Mouse (Mus musculus): ENCODE measurements around the gene Cmss1. TPM values are rescaled to one million over a fixed set of nuclear protein-coding genes. Genes with fewer than 3 reads are reported as not detected.

Cmss1 gene
- polyA plus RNA-seq (2015; fragmentation: Nextera tagmentation; extraction: Ambion mirVana): 36.8 and 38.3 TPM in 2 replicates

GRCm38 (mm10) chr16:57606444-57607227 is at the start of gene Cmss1:
Cmss1 (minus strand) TSS chr16:57606864.
- WGBS: under 1% methylated on average over 64 of the region's 64 CpGs
- peak; percentile 94 for ATAC-seq
- Histone ChIP-seq H3K4me1 (replicated peaks) (peaks cover 9% of the 10 kb centered on the region), H3K4me3 (replicated peaks) (peak within 1 kb of the TSS; percentile 91), H3K36me3 (no peaks in the 10 kb centered on the region), H3K27ac (no peak within 1 kb of the TSS), H3K27me3 (no peaks in the 10 kb centered on the region), H3K4me2 (replicated peaks) (peak within 1 kb of the TSS; percentile 85), H3K9me3 (no peaks in the 10 kb centered on the region), H3K9ac (replicated peaks) (peak within 1 kb of the TSS; percentile 74)

GRCm38 (mm10) chr16:57649888-57650287 is 43.2 kb upstream of the Cmss1 start:
- no peak for ATAC-seq
- Histone ChIP-seq H3K4me1 (replicated peaks) (no peaks in the 10 kb centered on the region), H3K4me2 (replicated peaks) (no peak overlapping the region), H3K27ac (no peak overlapping the region), H3K9me3 (no peaks in the 10 kb centered on the region), H3K4me3 (replicated peaks) (no peak overlapping the region), H3K27me3 (no peaks in the 10 kb centered on the region), H3K36me3 (no peaks in the 10 kb centered on the region), H3K9ac (replicated peaks) (no peak overlapping the region)
- 85% methylated on average over 2 of the region's 2 CpGs for WGBS

- WGBS: 83% methylated on average over 10 of the region's 10 CpGs
- no peak overlapping the region for H3K9ac ChIP-seq (replicated peaks)
- no peaks in the 10 kb centered on the region for H3K9me3 ChIP-seq
- no peaks in the 10 kb centered on the region for H3K4me1 ChIP-seq (replicated peaks)
- H3K36me3 ChIP-seq: no peaks in the 10 kb centered on the region
- no peaks in the 10 kb centered on the region for H3K27me3 ChIP-seq
- ATAC-seq: no peak
- no peak overlapping the region for H3K4me2 ChIP-seq (replicated peaks)
- no peak overlapping the region for H3K27ac ChIP-seq
- H3K4me3 ChIP-seq (replicated peaks): no peak overlapping the region
These were observed 34.8 kb upstream of the Cmss1 start for GRCm38 (mm10) chr16:57641346-57641885.

GRCm38 (mm10) chr16:57634766-57635165 is 28.1 kb upstream of the Cmss1 start:
- no peaks in the 10 kb centered on the region for H3K27me3 ChIP-seq
- H3K27ac ChIP-seq: no peak overlapping the region
- no peaks in the 10 kb centered on the region for H3K9me3 ChIP-seq
- H3K4me3 ChIP-seq (replicated peaks): no peak overlapping the region
- H3K4me1 ChIP-seq (replicated peaks): no peaks in the 10 kb centered on the region
- no peak for ATAC-seq
- H3K4me2 ChIP-seq (replicated peaks): no peak overlapping the region
- H3K36me3 ChIP-seq: no peaks in the 10 kb centered on the region
- no peak overlapping the region for H3K9ac ChIP-seq (replicated peaks)
- 78% methylated on average over 5 of the region's 5 CpGs for WGBS

- WGBS: 10% methylated on average over 6 of the region's 6 CpGs
- H3K27ac ChIP-seq: no peak overlapping the region
These were observed 27.5 kb upstream of the Cmss1 start for GRCm38 (mm10) chr16:57634191-57634590.

GRCm38 (mm10) chr16:57611768-57612167 is 5.1 kb upstream of the Cmss1 start:
- H3K4me2 ChIP-seq (replicated peaks): no peak overlapping the region
- 9% methylated on average over 1 of the region's 1 CpGs for WGBS
- peaks cover 4% of the 10 kb centered on the region for H3K4me1 ChIP-seq (replicated peaks)
- H3K27ac ChIP-seq: no peak overlapping the region
- no peak overlapping the region for H3K9ac ChIP-seq (replicated peaks)
- ATAC-seq: no peak
- H3K9me3 ChIP-seq: no peaks in the 10 kb centered on the region
- no peak overlapping the region for H3K4me3 ChIP-seq (replicated peaks)
- H3K36me3 ChIP-seq: no peaks in the 10 kb centered on the region
- no peaks in the 10 kb centered on the region for H3K27me3 ChIP-seq

More at GRCm38 (mm10) chr16:57634191-57634590, 27.5 kb upstream of the Cmss1 start:
- Histone ChIP-seq H3K9me3 (no peaks in the 10 kb centered on the region), H3K9ac (replicated peaks) (no peak overlapping the region), H3K4me3 (replicated peaks) (no peak overlapping the region), H3K36me3 (no peaks in the 10 kb centered on the region), H3K4me2 (replicated peaks) (no peak overlapping the region), H3K27me3 (no peaks in the 10 kb centered on the region), H3K4me1 (replicated peaks) (no peaks in the 10 kb centered on the region)
- peak; percentile 89 for ATAC-seq

GRCm38 (mm10) chr16:57601031-57601430 is 5.6 kb downstream of the Cmss1 start:
- H3K4me1 ChIP-seq (replicated peaks): peaks cover 1% of the 10 kb centered on the region; the same call in 1 of the 2 replicates
- H3K9me3 ChIP-seq: no peaks in the 10 kb centered on the region
- H3K4me3 ChIP-seq (replicated peaks): no peak overlapping the region
- no peak overlapping the region for H3K27ac ChIP-seq
- H3K27me3 ChIP-seq: no peaks in the 10 kb centered on the region
- H3K9ac ChIP-seq (replicated peaks): no peak overlapping the region
- ATAC-seq: no peak
- H3K4me2 ChIP-seq (replicated peaks): no peak overlapping the region
- H3K36me3 ChIP-seq: no peaks in the 10 kb centered on the region

- H3K27ac ChIP-seq: no peak overlapping the region
- ATAC-seq: no peak
- no peak overlapping the region for H3K4me2 ChIP-seq (replicated peaks)
- H3K36me3 ChIP-seq: no peaks in the 10 kb centered on the region
- 91% methylated on average over 4 of the region's 4 CpGs for WGBS
- H3K4me3 ChIP-seq (replicated peaks): no peak overlapping the region
- no peak overlapping the region for H3K9ac ChIP-seq (replicated peaks)
- H3K4me1 ChIP-seq (replicated peaks): no peaks in the 10 kb centered on the region
- no peaks in the 10 kb centered on the region for H3K27me3 ChIP-seq
- H3K9me3 ChIP-seq: no peaks in the 10 kb centered on the region
These were observed 9.2 kb downstream of the Cmss1 start for GRCm38 (mm10) chr16:57597295-57597957.

- Histone ChIP-seq H3K27me3 (no peaks in the 10 kb centered on the region), H3K27ac (no peak overlapping the region), H3K4me3 (replicated peaks) (no peak overlapping the region), H3K4me2 (replicated peaks) (no peak overlapping the region), H3K9me3 (no peaks in the 10 kb centered on the region), H3K36me3 (no peaks in the 10 kb centered on the region), H3K4me1 (replicated peaks) (no peaks in the 10 kb centered on the region), H3K9ac (replicated peaks) (no peak overlapping the region)
- WGBS: 42% methylated on average over 7 of the region's 7 CpGs
- ATAC-seq: peak; percentile 56
These were observed 13.1 kb downstream of the Cmss1 start for GRCm38 (mm10) chr16:57593422-57594157.

- Histone ChIP-seq H3K36me3 (no peaks in the 10 kb centered on the region), H3K27ac (no peak overlapping the region)
- 78% methylated on average over 3 of the region's 3 CpGs for WGBS
These were observed 21.5 kb downstream of the Cmss1 start for GRCm38 (mm10) chr16:57585201-57585600.

GRCm38 (mm10) chr16:57582008-57582407 is 24.7 kb downstream of the Cmss1 start:
- no peak overlapping the region for H3K9ac ChIP-seq (replicated peaks)
- no peaks in the 10 kb centered on the region for H3K9me3 ChIP-seq
- no peak for ATAC-seq
- H3K27ac ChIP-seq: no peak overlapping the region
- no peak overlapping the region for H3K4me3 ChIP-seq (replicated peaks)
- 87% methylated on average over 2 of the region's 2 CpGs for WGBS
- H3K27me3 ChIP-seq: no peaks in the 10 kb centered on the region
- H3K36me3 ChIP-seq: no peaks in the 10 kb centered on the region
- H3K4me1 ChIP-seq (replicated peaks): no peaks in the 10 kb centered on the region
- no peak overlapping the region for H3K4me2 ChIP-seq (replicated peaks)

More at GRCm38 (mm10) chr16:57585201-57585600, 21.5 kb downstream of the Cmss1 start:
- no peak overlapping the region for H3K4me2 ChIP-seq (replicated peaks)
- no peak for ATAC-seq
- H3K27me3 ChIP-seq: no peaks in the 10 kb centered on the region
- H3K4me1 ChIP-seq (replicated peaks): no peaks in the 10 kb centered on the region
- H3K9me3 ChIP-seq: no peaks in the 10 kb centered on the region
- H3K9ac ChIP-seq (replicated peaks): no peak overlapping the region
- H3K4me3 ChIP-seq (replicated peaks): no peak overlapping the region

- Histone ChIP-seq H3K4me2 (replicated peaks) (no peak overlapping the region), H3K36me3 (no peaks in the 10 kb centered on the region), H3K27me3 (no peaks in the 10 kb centered on the region), H3K4me1 (replicated peaks) (no peaks in the 10 kb centered on the region), H3K9me3 (no peaks in the 10 kb centered on the region), H3K27ac (no peak overlapping the region), H3K9ac (replicated peaks) (no peak overlapping the region), H3K4me3 (replicated peaks) (no peak overlapping the region)
- 80% methylated on average over 7 of the region's 7 CpGs for WGBS
- ATAC-seq: no peak
These were observed 26.6 kb downstream of the Cmss1 start for GRCm38 (mm10) chr16:57580041-57580440.
